Mouse (Mus musculus) testis, adult 2 months (tissue): ENCODE data around the gene Rfx4. TPM values are rescaled to one million over a fixed set of nuclear protein-coding genes. Genes with fewer than 3 reads are reported as not detected.

Experiments used
- H3K27ac ChIP-seq: fragments of 200-500 bp; 2 replicates; pipeline ENCODE4 v1.5.1; 2012; ENCODE audit warnings: low read depth, low read length; ENCODE audit not compliant: control insufficient read depth, insufficient read depth
- H3K27me3 ChIP-seq: fragments of 200-500 bp; 2 replicates; pipeline ENCODE4 v1.6.1; 2012; ENCODE audit warnings: mild to moderate bottlenecking, low read length, moderate library complexity; ENCODE audit not compliant: control insufficient read depth, insufficient read depth
- H3K36me3 ChIP-seq: fragments of 200-500 bp; 2 replicates; pipeline ENCODE4 v1.6.1; 2012; ENCODE audit warnings: mild to moderate bottlenecking, low read length; ENCODE audit not compliant: control insufficient read depth, insufficient read depth
- H3K4me1 ChIP-seq: fragments of 200-500 bp; 2 replicates; pipeline ENCODE4 v1.6.1; 2012; ENCODE audit warnings: low read length; ENCODE audit not compliant: control insufficient read depth, insufficient read depth
- H3K4me3 ChIP-seq: fragments of 200-500 bp; 2 replicates; pipeline ENCODE4 v1.5.1; 2012; ENCODE audit warnings: low read depth, mild to moderate bottlenecking, low read length, moderate library complexity, mixed read lengths; ENCODE audit not compliant: control insufficient read depth
- CTCF ChIP-seq: fragments of 200-500 bp; IDR thresholded peaks from 2 replicates; pipeline ENCODE4 v1.5.1; 2012; ENCODE audit warnings: low read depth, mild to moderate bottlenecking, inconsistent platforms, low read length, moderate library complexity; ENCODE audit not compliant: control insufficient read depth, insufficient read depth, insufficient replicate concordance
- POLR2A ChIP-seq: fragments of 200-500 bp; IDR thresholded peaks from 2 replicates; pipeline ENCODE4 v1.6.1; 2012; ENCODE audit warnings: low read depth, mild to moderate bottlenecking, inconsistent platforms, low read length, moderate library complexity; ENCODE audit not compliant: control insufficient read depth
- polyA plus RNA-seq: library from polyadenylated mRNA; depleted of rRNA; stranded (reverse); fragments of >200 nt; gene quantifications from 2 replicates; pipeline ENCODE4 v1.2.3, GENCODE M21; 2012

Gene Rfx4
- polyA plus RNA-seq, 1 experiment, result 93.1 TPM

- Histone ChIP-seq H3K27me3 (no peaks in the 10 kb centered on the region), H3K4me3 (no peak overlapping the region), H3K36me3 (no peaks in the 10 kb centered on the region), H3K27ac (no peak overlapping the region), H3K4me1 (no peaks in the 10 kb centered on the region; the same call in none of the 2 replicates)
- TF ChIP-seq POLR2A, result no peak
- TF ChIP-seq CTCF, result no peak
These were observed 43.9 kb upstream of the Rfx4 start for GRCm38 (mm10) chr10:84711940-84712339.

GRCm38 (mm10) chr10:84712532-84712931 is 43.3 kb upstream of the Rfx4 start:
- no peaks in the 10 kb centered on the region; the same call in none of the 2 replicates for H3K4me1 ChIP-seq
- H3K36me3 ChIP-seq, result no peaks in the 10 kb centered on the region
- H3K4me3 ChIP-seq, result no peak overlapping the region
- no peak overlapping the region for H3K27ac ChIP-seq
- H3K27me3 ChIP-seq, result no peaks in the 10 kb centered on the region
- no peak for TF ChIP-seq CTCF
- TF ChIP-seq POLR2A, result no peak

GRCm38 (mm10) chr10:84713043-84713442 is 42.8 kb upstream of the Rfx4 start:
- Histone ChIP-seq H3K27ac (no peak overlapping the region), H3K4me1 (no peaks in the 10 kb centered on the region; the same call in none of the 2 replicates), H3K27me3 (no peaks in the 10 kb centered on the region), H3K36me3 (no peaks in the 10 kb centered on the region), H3K4me3 (no peak overlapping the region)
- TF ChIP-seq CTCF (no peak), POLR2A (no peak)

- Histone ChIP-seq H3K4me3 (no peak overlapping the region), H3K27me3 (no peaks in the 10 kb centered on the region), H3K4me1 (no peaks in the 10 kb centered on the region; the same call in none of the 2 replicates), H3K27ac (no peak overlapping the region), H3K36me3 (no peaks in the 10 kb centered on the region; the same call in 1 of the 2 replicates)
- TF ChIP-seq CTCF (no peak), POLR2A (no peak)
These were observed 40.2 kb upstream of the Rfx4 start for GRCm38 (mm10) chr10:84715639-84716038.

- TF ChIP-seq POLR2A, result no peak
- TF ChIP-seq CTCF, result no peak
- Histone ChIP-seq H3K27ac (no peak overlapping the region), H3K27me3 (no peaks in the 10 kb centered on the region), H3K4me1 (no peaks in the 10 kb centered on the region; the same call in none of the 2 replicates), H3K36me3 (no peaks in the 10 kb centered on the region; the same call in 1 of the 2 replicates), H3K4me3 (no peak overlapping the region)
These were observed 39.3 kb upstream of the Rfx4 start for GRCm38 (mm10) chr10:84716581-84716980.

GRCm38 (mm10) chr10:84722711-84723110 is 33.2 kb upstream of the Rfx4 start:
- H3K27ac ChIP-seq, result no peak overlapping the region
- H3K4me1 ChIP-seq, result no peaks in the 10 kb centered on the region
- no peaks in the 10 kb centered on the region for H3K27me3 ChIP-seq
- no peaks in the 10 kb centered on the region; the same call in 1 of the 2 replicates for H3K36me3 ChIP-seq
- H3K4me3 ChIP-seq, result no peak overlapping the region
- TF ChIP-seq CTCF, result no peak
- TF ChIP-seq POLR2A, result no peak

GRCm38 (mm10) chr10:84727005-84727404 is 28.9 kb upstream of the Rfx4 start:
- Histone ChIP-seq H3K27me3 (no peaks in the 10 kb centered on the region), H3K4me1 (no peaks in the 10 kb centered on the region), H3K4me3 (no peak overlapping the region), H3K27ac (no peak overlapping the region), H3K36me3 (no peaks in the 10 kb centered on the region)
- TF ChIP-seq CTCF, result no peak
- TF ChIP-seq POLR2A, result no peak

DNA sequence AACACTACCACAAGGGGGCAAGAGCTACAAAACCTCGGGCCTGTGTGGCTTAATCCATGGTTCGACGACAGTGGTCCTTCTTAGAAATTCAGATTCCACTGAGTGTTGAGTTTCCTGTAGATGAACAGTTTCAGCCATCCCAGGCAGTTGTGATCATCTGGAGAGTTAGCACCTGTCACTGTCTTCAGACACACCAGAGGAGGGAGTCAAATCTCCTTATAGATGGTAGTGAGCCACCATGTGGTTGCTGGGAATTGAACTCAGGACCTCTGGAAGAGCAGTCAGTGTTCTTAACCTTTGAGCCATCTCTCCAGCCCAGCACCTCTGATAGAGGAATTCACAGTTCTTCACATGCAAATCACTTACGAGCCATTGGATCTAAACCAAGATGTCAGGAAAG is 28.1 kb upstream of the Rfx4 start:
- Histone ChIP-seq H3K27me3 (no peaks in the 10 kb centered on the region), H3K4me3 (no peak overlapping the region), H3K36me3 (no peaks in the 10 kb centered on the region), H3K27ac (no peak overlapping the region), H3K4me1 (no peaks in the 10 kb centered on the region)
- TF ChIP-seq CTCF, result no peak
- TF ChIP-seq POLR2A, result no peak
